Mouse (Mus musculus) heart, adult 11 months (tissue): Measurements from ENCODE around the gene Nfib.

Experiments
- DNase-seq: peaks from one replicate; pipeline ENCODE4 v3.0.0; 2022

Nfib gene

DNA sequence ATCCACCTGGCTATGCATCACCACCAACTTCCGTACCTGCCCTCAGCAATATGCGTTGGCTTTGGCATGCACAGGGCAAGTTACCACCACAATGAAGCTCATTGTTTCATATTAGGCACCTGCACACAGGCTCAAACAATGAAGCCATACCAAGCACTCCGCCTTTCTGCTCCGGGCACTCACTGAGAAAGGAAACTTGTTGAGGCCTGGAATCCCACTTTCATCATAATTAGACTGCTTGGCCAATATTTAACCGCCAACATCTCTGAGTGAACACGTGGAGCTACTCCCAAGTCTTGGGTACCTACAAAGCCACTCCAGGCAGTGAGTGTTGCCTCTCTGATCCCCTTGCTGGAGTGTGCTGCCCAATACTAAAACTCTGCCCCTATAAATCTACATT lies 422.0 kb downstream of the Nfib start:
- peak; percentile 88 for DNase-seq

DNA sequence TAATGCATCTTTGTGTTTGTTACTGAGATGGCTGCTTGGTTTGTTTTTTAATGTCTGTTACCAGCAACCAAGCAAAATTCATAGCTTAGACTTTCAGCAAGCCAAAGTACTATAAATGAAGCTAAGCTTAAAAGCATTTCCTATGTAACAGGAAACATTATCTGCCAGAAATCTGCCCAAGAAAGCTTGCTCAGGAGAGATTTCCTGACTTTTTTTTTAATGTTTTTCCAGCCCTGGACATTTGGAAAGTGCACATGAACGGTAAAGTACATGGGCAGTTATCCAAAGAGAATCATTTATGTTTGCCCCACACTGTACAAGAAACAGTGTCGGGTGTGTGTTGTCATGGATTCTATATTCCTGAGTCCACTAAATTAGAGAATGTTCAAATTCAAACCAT lies 429.6 kb downstream of the Nfib start:
- DNase-seq, result peak; percentile 70

DNA sequence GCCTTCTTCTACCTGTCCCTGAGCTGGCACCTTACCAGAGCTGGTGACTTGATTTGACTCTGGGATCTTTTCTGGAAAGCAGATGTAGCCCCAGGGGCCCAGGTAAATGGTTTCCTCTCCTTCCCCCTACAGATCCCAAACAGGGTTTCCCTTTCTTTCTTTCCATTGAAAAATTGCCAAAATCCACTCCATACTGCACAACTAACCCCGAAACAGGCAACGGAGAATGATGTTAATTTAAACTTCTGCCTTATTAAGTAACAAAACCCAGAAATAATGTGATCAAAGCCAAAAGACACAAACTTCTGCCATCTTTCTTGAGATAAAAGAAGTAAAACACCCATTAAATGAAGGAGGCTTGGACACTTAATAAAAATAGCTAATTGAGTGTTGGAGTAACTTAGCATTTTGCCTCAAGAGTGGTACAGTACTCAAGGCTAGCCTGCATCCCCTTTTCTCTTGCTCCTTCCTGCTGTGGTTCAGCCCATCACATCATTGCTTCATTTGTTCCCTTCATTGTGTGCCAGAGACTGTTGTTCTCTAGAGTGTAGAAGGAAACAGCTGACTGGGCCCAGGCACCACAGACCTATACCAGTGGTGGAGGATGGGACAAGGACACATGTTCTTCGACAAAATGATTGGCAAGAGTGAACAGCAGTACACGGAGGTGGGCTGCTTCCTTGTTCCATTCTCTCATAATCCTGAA lies 432.3 kb downstream of the Nfib start:
- peak; percentile 79 for DNase-seq

DNA sequence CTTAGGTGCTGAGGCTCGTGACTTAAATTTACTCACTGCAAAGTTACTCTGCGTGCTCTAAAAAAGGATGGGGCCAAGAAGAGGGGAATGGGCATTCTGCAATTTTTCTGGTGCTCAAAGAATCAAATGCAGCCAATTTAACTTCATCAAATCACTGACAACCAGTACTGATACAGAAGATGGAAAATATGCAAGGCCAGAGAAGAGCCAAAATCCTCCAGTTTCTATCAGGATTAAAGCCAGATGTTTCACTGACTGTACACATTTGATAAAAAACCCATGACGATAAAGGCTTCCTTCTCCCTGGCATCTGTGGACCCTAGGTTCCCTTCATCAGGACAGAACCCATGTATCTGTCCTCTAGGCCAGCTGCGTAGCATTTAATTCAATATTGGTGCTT lies 433.5 kb downstream of the Nfib start:
- DNase-seq, result no peak

DNA sequence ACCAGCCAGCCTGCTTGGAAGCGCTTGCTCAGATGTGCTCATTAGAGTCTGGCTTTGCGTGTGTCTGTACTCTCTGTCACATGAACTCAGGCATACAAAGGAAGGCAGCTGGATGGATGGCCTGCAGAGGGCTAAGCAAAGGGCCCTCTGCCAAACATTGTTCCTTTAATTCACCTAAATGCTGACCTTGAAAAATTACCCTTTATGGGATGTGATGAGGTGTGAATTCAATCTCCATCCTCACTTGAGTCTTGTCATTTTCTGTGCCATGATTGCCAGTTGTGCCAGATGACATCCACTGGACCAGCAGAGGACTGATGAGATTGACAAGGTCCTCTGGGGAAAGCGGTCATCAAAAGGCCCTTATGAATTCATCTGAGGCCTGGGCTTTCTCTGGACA lies 434.0 kb downstream of the Nfib start:
- DNase-seq, result peak; percentile 87

DNA sequence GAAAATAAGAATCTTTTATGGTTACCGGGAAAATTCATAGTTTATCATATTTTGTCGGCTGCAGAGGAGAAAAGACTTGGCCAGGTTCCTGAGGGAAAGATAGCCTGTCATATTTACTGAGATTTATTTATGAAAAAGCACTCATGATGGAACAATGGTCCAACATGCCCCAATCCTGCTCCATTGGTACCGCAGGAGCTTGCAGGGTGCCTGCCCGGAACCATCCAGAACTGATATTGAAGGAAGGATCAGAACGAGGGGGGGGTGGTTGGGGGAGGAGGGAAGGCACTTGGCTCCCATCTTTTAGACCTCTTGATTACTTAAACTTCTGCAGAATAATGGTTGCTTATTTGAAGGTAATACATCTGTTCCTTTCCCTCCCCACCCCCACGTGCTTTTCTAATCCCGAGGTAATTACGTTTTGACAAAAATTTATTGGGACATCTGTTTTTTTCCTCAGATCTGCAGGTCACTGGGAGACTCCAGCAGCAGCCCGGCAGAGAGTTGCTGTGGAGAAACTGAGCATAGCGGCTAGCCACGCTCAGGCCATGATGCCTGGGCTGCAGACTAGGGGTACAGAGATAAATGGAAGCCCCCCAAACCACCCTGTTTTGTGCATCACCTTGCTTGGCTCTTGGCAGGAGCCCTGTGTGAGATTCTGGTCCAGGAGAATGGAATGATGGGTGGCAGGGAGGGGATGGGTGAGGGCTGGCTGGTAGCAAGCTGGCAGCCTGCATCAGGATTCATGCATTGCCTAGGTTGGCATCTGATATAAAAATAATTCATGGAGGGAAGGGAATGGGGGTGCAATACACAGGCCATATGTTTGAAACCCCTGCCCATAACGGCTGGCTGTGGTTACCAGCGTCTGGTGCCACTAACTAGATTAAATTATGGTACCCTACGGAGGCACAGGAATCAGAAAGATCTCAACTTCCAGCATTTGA lies 437.4 kb downstream of the Nfib start:
- DNase-seq, result peak; percentile 89

DNA sequence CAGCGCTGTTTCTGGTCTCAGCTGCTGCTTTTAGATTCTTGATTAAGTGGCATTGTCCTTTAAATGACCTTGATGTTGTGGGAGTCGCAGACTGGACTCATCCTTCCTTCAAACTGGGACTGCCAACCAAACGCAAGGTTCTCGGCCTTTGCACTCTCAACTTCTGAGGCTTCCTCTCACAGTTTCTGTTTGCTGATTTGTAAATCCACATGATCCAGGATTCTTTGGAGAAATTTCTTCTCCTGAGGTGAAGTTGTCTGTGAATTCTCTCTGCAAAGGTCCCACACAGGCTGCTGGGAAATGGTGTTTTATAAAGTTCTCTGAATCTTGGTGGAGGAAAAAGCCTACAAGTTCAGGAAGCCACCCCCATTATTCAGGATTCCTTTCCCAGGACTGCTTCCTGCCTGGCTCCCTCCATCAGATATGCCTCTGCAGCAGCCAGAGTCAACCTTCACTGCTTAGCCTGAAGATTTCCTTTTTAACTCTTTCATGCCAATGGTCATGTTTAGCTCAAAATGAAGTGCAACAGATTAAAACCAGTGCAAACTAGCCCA lies 439.4 kb downstream of the Nfib start:
- DNase-seq, result peak; percentile 88

DNA sequence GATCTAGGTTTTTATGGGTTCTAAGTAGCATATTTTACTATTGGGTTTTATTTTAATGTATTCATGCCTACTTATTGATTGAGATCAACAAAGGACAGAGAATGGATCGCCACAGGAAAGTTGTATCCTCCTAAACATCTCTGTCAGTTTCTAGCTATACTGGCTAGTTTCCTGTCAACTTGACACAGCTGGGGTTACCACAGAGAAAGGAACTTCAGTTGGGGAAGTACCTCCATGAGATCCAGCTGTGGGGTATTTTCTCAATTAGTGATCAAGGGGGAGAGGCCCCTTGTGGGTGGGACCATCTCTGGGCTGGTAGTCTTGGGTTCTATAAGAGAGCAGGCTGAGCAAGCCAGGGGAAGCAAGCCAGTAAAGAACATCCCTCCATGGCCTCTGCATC lies 447.0 kb downstream of the Nfib start:
- peak; percentile 80 for DNase-seq

DNA sequence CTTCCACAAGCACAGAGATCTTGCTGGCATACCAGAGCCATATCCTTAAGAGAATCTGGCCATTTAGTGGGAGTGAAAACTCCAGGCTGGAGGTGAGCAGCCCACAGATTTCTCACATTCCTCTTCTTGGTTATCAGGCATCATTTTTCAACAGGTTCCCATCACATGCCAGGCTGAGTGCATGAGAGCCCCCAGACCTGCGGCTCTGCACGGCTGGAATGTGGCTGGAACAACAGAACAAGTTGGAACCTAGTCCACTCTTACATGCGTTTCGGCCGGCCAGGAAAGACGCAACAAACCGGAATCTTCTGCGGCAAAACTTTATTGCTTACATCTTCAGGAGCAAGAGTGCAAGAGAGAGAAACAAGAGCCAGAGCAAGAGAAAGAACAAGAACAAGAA lies 453.5 kb downstream of the Nfib start:
- peak; percentile 71 for DNase-seq

DNA sequence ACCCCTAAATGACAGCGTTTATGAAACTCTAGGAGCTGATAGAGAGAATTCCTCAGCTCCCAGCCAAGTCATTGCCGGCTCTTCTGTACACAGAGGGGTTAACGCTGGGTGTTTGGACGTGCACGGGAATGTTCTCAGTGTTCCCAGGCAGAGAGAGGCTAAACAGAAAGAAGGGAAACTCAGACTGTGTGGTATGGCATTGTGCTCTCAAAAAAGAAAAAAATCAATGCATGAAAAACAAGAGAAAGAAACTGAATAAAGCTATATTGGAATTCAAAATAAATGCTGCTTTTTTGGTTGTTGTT lies 455.2 kb downstream of the Nfib start:
- peak; percentile 88 for DNase-seq

DNA sequence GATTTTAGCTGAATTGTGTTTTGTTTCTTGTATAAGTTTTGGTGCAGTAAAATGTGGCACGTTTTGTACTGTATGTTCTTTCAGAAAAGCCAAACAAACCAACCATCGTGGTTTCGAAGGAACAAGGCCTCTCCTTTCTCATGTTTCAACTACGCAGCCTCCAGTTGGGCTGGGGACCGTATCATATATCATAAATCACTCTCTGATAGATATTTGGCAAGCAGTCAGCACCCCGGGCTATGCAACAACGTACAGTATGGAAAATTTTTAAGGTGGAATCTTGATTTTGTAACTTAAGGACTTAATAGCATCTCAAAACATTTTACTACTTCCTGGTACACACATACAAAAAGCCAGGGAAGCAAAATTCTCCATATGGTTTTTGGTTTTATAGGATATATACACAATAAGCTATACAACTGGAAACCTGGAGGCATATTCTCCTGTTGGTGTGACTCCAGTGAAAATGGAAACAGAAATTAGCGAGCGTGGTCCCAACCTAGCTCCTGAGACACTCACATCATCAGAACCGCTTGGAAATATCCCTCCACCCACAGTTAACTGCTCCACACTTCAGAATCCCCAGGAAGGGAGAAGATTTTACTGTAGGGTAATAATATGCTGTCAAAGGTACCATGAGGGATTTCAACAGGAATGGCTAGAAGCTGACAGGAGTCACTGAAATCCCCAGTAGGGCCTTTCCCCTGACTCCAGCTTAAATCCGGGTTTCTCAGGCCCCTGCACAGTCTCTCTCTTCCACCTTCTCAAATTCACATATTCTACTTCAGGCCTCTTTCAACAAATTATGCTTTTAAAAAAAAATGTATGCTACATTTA lies 455.8 kb downstream of the Nfib start:
- DNase-seq, result peak; percentile 72

DNA sequence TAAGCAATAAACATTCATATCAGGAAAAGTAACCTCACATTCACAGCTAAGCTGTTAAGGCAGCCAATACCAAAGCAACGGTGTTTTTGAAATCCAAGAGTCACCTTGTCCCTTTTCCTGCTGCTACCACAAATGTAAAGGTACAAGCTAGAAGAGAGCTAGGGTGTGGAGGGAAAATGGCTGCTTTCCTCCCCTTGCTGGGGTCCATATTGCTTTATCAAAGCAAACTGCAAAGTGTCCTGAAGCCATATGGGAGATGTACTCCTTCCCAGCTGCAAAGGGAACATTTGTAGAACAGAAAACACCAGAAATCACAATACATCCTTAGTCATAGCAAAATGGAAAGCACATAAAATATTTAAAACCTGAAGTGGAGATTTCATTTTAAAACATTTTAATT lies 456.6 kb downstream of the Nfib start:
- no peak for DNase-seq

DNA sequence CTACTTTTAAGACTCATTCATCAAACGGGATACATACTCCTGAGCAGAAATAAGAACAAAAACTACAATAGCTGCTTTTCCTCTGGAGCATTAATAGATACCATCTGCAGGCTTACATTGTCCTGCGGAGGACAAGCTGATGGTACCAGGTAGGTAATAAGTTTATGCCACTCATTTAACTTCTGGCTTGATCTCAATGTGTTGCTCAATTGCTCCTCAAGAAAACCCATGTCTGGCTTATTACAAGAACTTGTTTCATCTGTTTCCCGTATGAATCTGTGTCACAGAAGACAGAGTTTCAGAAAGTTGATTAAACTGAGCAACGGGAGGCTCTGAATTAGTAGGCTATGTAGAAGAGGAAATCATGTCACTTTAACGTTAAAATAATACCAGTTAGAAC lies 457.5 kb downstream of the Nfib start:
- DNase-seq, result no peak

DNA sequence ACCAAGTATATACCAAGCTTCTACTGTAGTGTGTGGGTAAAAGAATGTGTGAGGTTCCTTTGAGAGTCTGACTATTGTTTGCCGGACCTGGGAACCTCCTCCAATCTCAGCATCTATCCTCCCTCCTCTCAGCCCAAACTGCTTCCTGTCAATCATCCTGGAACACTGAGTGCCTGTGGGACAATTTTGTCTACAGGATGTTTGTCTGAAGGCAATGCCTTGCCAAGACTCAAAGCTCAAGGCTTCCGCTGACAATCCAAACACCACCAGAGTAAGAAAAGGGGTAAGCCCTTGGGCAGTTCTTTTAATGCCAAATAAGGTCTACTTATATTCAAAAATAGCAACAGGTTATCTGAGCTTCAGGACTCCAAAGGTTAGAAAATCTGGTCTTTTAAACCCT lies 459.3 kb downstream of the Nfib start:
- DNase-seq, result peak; percentile 98
